Mouse (Mus musculus) forebrain, embryonic 13.5 days (tissue): Measurements from ENCODE around the gene Nusap1. TPM values are rescaled to one million over a fixed set of nuclear protein-coding genes. Genes with fewer than 3 reads are reported as not detected.
"Not testable (repeated sequence)": the region's sequence is repeated elsewhere in the genome, so short reads cannot be mapped to it uniquely, and the experiment has no call there.

Experiments used
- ATAC-seq: fragments of 200-750 bp; cut with Nextera tagmentation; 2 replicates; pipeline ENCODE4 v1.8.0; 2017
- H3K27ac ChIP-seq: fragments of 300-500 bp; sonication (generic); 2 replicates; pipeline ENCODE4 v1.5.1; 2015; ENCODE audit warnings: inconsistent platforms, mild to moderate bottlenecking, moderate library complexity
- H3K27me3 ChIP-seq: fragments of 300-500 bp; sonication (generic); 2 replicates; pipeline ENCODE4 v1.6.1; 2015; ENCODE audit warnings: mild to moderate bottlenecking, inconsistent platforms
- H3K36me3 ChIP-seq: fragments of 300-500 bp; sonication (generic); 2 replicates; pipeline ENCODE4 v1.6.1; 2015; ENCODE audit warnings: mild to moderate bottlenecking, inconsistent platforms; ENCODE audit not compliant: poor library complexity, severe bottlenecking
- H3K4me1 ChIP-seq: fragments of 300-500 bp; sonication (generic); 2 replicates; pipeline ENCODE4 v1.6.1; 2015; ENCODE audit warnings: inconsistent platforms
- H3K4me2 ChIP-seq: fragments of 300-500 bp; sonication (generic); 2 replicates; pipeline ENCODE4 v1.6.1; 2015; ENCODE audit warnings: inconsistent platforms, mild to moderate bottlenecking, moderate library complexity
- H3K4me3 ChIP-seq: fragments of 300-500 bp; sonication (generic); 2 replicates; pipeline ENCODE4 v1.5.1; 2015; ENCODE audit warnings: mild to moderate bottlenecking, inconsistent platforms
- H3K9ac ChIP-seq: fragments of 300-500 bp; sonication (generic); 2 replicates; pipeline ENCODE4 v1.6.1; 2015; ENCODE audit warnings: mild to moderate bottlenecking, inconsistent platforms
- H3K9me3 ChIP-seq: fragments of 300-500 bp; sonication (generic); replicated peaks from 2 replicates; pipeline ENCODE4 v1.6.1; 2016; ENCODE audit warnings: inconsistent platforms
- WGBS: fragments of 180-500 bp; shearing (Covaris S2); methylation state at CpG from one replicate; pipeline ENCODE4 v1.1.7; 2015; 5-methylcytosine and 5-hydroxymethylcytosine counted together
- polyA plus RNA-seq: library from polyadenylated mRNA; unstranded; fragments of >200 nt; fragmentation: Nextera tagmentation; extraction: Ambion mirVana; gene quantifications from 2 replicates; pipeline ENCODE4 v1.2.1, GENCODE M21; 2015

Nusap1 gene
- polyA plus RNA-seq, 1 experiment from 2014 or later, result 82.5 TPM

- H3K36me3 ChIP-seq, result peaks cover 79% of the 10 kb centered on the region
- peaks cover 20% of the 10 kb centered on the region for H3K4me1 ChIP-seq
Measured at GRCm38 (mm10) chr2:119601575-119601974, 16.5 kb upstream of the Nusap1 start.

GRCm38 (mm10) chr2:119602488-119602887, 15.6 kb upstream of the Nusap1 start:
- Histone ChIP-seq H3K9ac (no peak overlapping the region), H3K4me2 (no peak overlapping the region), H3K27ac (no peak overlapping the region), H3K4me1 (peaks cover 14% of the 10 kb centered on the region), H3K4me3 (no peak overlapping the region), H3K27me3 (no peaks in the 10 kb centered on the region), H3K9me3 (no peaks in the 10 kb centered on the region), H3K36me3 (peaks cover 76% of the 10 kb centered on the region)
- ATAC-seq, result no peak
- 91% methylated on average over 1 of the region's 1 CpGs for WGBS

More at GRCm38 (mm10) chr2:119601575-119601974, 16.5 kb upstream of the Nusap1 start:
- H3K4me3 ChIP-seq, H3K4me2 ChIP-seq, ATAC-seq, H3K9me3 ChIP-seq, H3K9ac ChIP-seq, H3K27me3 ChIP-seq, H3K27ac ChIP-seq: not testable (repeated sequence)
- 67% methylated on average over 3 of the region's 3 CpGs for WGBS

GRCm38 (mm10) chr2:119603909-119604308, 14.2 kb upstream of the Nusap1 start:
- no peak overlapping the region for H3K27ac ChIP-seq
- H3K4me3 ChIP-seq, result no peak overlapping the region
- H3K27me3 ChIP-seq, result no peaks in the 10 kb centered on the region
- peaks cover 78% of the 10 kb centered on the region for H3K36me3 ChIP-seq
- no peaks in the 10 kb centered on the region for H3K9me3 ChIP-seq
- 90% methylated on average over 2 of the region's 2 CpGs for WGBS
- H3K9ac ChIP-seq, result no peak overlapping the region
- peaks cover 9% of the 10 kb centered on the region; the same call in 1 of the 2 replicates for H3K4me1 ChIP-seq
- no peak for ATAC-seq
- H3K4me2 ChIP-seq, result no peak overlapping the region

GRCm38 (mm10) chr2:119605361-119605973, 12.6 kb upstream of the Nusap1 start:
- WGBS, result 93% methylated on average over 6 of the region's 6 CpGs
- peaks cover 9% of the 10 kb centered on the region; the same call in 1 of the 2 replicates for H3K4me1 ChIP-seq
- no peaks in the 10 kb centered on the region for H3K27me3 ChIP-seq
- no peak for ATAC-seq
- peaks cover 71% of the 10 kb centered on the region for H3K36me3 ChIP-seq
- no peak overlapping the region for H3K27ac ChIP-seq
- no peak overlapping the region for H3K4me3 ChIP-seq
- no peaks in the 10 kb centered on the region for H3K9me3 ChIP-seq
- no peak overlapping the region for H3K9ac ChIP-seq
- no peak overlapping the region for H3K4me2 ChIP-seq

GRCm38 (mm10) chr2:119607023-119607422, 11.1 kb upstream of the Nusap1 start:
- ATAC-seq, result no peak
- H3K4me2 ChIP-seq, result no peak overlapping the region
- WGBS, result 93% methylated on average over 4 of the region's 4 CpGs
- H3K9ac ChIP-seq, result no peak overlapping the region
- no peak overlapping the region for H3K27ac ChIP-seq
- no peaks in the 10 kb centered on the region for H3K4me1 ChIP-seq
- no peaks in the 10 kb centered on the region for H3K9me3 ChIP-seq
- H3K27me3 ChIP-seq, result no peaks in the 10 kb centered on the region
- no peak overlapping the region for H3K4me3 ChIP-seq
- H3K36me3 ChIP-seq, result peaks cover 68% of the 10 kb centered on the region

- ATAC-seq, result no peak
- WGBS, result under 1% methylated on average over 13 of the region's 13 CpGs
Measured at GRCm38 (mm10) chr2:119617841-119618198, 278 bp upstream of the Nusap1 start.

GRCm38 (mm10) chr2:119619002-119619401, 904 bp downstream of the Nusap1 start:
- 9% methylated on average over 6 of the region's 6 CpGs for WGBS
- Histone ChIP-seq H3K36me3 (peaks cover 12% of the 10 kb centered on the region), H3K9ac (peak overlapping the region; percentile 66), H3K27ac (peak overlapping the region; percentile 59; the same call in 1 of the 2 replicates), H3K4me1 (peaks cover 46% of the 10 kb centered on the region), H3K4me2 (peak overlapping the region; percentile 90), H3K4me3 (peak overlapping the region; percentile 67)
- not testable (repeated sequence) for H3K27me3 ChIP-seq, ATAC-seq, H3K9me3 ChIP-seq

More at GRCm38 (mm10) chr2:119617841-119618198, 278 bp upstream of the Nusap1 start:
- Histone ChIP-seq H3K4me2 (peak overlapping the region; percentile 90), H3K27me3 (no peaks in the 10 kb centered on the region), H3K36me3 (peaks cover 3% of the 10 kb centered on the region; the same call in 1 of the 2 replicates), H3K9me3 (no peaks in the 10 kb centered on the region), H3K4me1 (peaks cover 42% of the 10 kb centered on the region), H3K9ac (peak overlapping the region; percentile 77), H3K27ac (no peak overlapping the region; the same call in 1 of the 2 replicates), H3K4me3 (peak overlapping the region; percentile 67)

GRCm38 (mm10) chr2:119621302-119621701, 3.2 kb downstream of the Nusap1 start:
- H3K9ac ChIP-seq, result peak overlapping the region; percentile 30; the same call in 1 of the 2 replicates
- no peak overlapping the region for H3K27ac ChIP-seq
- H3K36me3 ChIP-seq, result peaks cover 31% of the 10 kb centered on the region
- ATAC-seq, result no peak
- peaks cover 45% of the 10 kb centered on the region for H3K4me1 ChIP-seq
- no peaks in the 10 kb centered on the region for H3K9me3 ChIP-seq
- H3K4me3 ChIP-seq, result peak overlapping the region; percentile 11; the same call in 1 of the 2 replicates
- peak overlapping the region; percentile 47 for H3K4me2 ChIP-seq
- 96% methylated on average over 2 of the region's 2 CpGs for WGBS
- no peaks in the 10 kb centered on the region for H3K27me3 ChIP-seq

- 81% methylated on average over 1 of the region's 1 CpGs for WGBS
- Histone ChIP-seq H3K4me3 (no peak overlapping the region), H3K9me3 (no peaks in the 10 kb centered on the region), H3K9ac (no peak overlapping the region), H3K4me2 (no peak overlapping the region), H3K27ac (no peak overlapping the region), H3K36me3 (peaks cover 92% of the 10 kb centered on the region), H3K27me3 (no peaks in the 10 kb centered on the region), H3K4me1 (no peaks in the 10 kb centered on the region)
- ATAC-seq, result no peak
Measured at GRCm38 (mm10) chr2:119636781-119637180, 18.7 kb downstream of the Nusap1 start.

GRCm38 (mm10) chr2:119641214-119641912, 23.3 kb downstream of the Nusap1 start:
- H3K9ac ChIP-seq, result no peak overlapping the region
- no peak for ATAC-seq
- no peaks in the 10 kb centered on the region for H3K9me3 ChIP-seq
- 91% methylated on average over 5 of the region's 5 CpGs for WGBS
- no peaks in the 10 kb centered on the region for H3K4me1 ChIP-seq
- no peaks in the 10 kb centered on the region for H3K27me3 ChIP-seq
- no peak overlapping the region for H3K4me2 ChIP-seq
- H3K4me3 ChIP-seq, result no peak overlapping the region
- H3K27ac ChIP-seq, result no peak overlapping the region
- H3K36me3 ChIP-seq, result peaks cover 95% of the 10 kb centered on the region

GRCm38 (mm10) chr2:119644254-119644653, 26.2 kb downstream of the Nusap1 start:
- no peaks in the 10 kb centered on the region for H3K27me3 ChIP-seq
- 92% methylated on average over 5 of the region's 5 CpGs for WGBS
- no peak overlapping the region for H3K4me3 ChIP-seq
- ATAC-seq, result no peak
- no peak overlapping the region for H3K4me2 ChIP-seq
- peaks cover 93% of the 10 kb centered on the region for H3K36me3 ChIP-seq
- H3K27ac ChIP-seq, result no peak overlapping the region
- no peaks in the 10 kb centered on the region for H3K4me1 ChIP-seq
- no peak overlapping the region for H3K9ac ChIP-seq
- H3K9me3 ChIP-seq, result no peaks in the 10 kb centered on the region
